Mouse (Mus musculus): ENCODE measurements around the gene Rev3l.
"Not testable (repeated sequence)": the region's sequence is repeated elsewhere in the genome, so short reads cannot be mapped to it uniquely, and the experiment has no call there.

Rev3l gene

DNA sequence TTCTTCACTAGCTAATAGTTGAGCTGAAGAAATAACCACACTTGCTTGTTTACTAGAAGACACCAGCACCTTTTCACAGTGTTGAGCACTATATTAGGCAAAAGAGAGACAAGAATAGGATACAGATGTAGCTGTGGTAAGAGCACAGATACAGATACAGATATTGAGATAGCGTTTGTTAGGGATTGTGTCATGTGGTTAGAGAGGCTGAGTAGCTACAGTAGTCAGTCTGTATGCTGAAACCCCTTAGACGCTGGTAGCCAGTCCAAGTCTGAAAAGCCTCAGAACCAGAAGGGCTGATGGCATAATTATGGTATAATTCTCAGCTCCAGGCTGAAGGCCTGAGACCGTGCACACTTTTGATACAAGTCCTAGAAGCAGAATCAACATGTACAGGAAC, 53.3 kb downstream of the Rev3l start:
- DNase-seq (ENCODE audit: low read depth, low spot score), result no peak

DNA sequence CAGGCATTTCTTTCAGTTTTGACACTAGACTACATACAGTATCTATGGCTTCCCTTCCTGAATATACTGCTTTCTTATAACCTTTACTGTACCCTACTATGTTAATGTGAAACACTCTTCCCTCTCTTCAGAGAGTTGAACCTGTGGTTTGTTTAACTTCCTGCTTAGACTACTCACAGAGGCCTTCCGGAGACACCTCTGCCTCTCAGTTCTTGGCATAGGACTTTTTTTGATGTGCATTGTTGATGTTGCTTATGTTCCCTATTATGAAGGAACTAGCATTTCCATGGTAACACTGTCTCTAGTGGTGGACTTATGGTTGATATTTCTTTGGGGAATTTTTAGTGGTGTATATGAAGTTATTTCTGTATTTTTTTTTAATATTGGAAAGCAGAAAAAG, 61.4 kb downstream of the Rev3l start:
- DNase-seq (ENCODE audit: low read depth, low spot score), result no peak

DNA sequence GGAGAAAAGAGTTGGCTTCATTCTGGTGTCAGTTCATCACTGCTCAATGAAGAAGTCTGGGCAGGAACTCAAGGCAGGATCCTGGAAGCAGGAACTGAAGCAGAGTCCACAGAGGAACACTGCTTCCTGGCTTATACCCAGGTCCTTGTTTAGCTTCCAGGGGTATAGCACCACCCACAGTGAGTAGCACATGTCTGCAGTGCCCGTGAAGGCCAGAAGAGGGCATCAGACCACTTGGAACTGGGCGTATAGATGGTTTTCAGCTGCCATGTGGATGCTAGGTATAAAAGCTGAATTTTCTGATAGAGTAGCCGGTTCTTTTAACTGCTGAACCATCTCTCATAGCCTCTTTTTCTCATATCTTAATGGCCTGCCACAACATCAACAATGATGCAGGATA, 79.6 kb downstream of the Rev3l start:
- peak; percentile 45 for DNase-seq (ENCODE audit: low read depth, low spot score)

DNA sequence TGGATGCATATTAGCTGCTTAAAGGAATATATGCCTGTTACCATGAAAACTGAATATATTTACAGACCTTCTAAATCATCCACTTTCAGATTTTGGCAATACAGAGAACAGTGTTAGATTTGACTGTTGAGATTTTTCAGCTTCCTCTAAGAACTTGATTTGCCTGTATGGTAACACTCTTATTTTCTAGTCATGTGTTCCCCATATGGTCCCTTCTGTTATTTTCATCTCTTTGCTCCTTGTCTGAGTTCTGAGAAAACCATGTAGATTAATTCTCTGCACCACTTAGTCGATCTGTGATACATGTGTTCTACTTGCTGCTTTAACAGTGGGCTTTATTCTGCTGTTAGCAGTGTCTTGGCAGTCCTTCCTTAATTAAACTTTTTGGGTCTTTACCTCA, 110.7 kb downstream of the Rev3l start:
- DNase-seq (ENCODE audit: low read depth, low spot score), result no peak

DNA sequence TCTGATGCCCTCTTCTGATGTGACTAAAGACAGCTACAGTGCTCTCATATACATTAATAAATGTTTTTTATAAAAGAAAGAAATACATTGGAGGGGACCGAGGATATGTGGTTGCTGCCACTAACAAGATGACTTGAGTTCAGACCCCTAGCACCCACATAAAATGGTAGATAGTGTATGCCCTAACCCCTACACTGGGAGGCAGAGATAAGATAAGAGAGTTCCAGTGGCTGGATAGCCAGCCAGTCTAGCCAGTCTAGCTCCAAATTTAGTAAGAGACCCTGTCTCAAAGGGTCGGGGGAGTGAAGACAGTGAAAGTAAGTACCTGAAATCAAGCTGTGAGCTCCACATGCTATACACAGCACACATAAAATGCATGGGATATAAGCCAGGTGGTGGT, 133.6 kb downstream of the Rev3l start:
- DNase-seq (ENCODE audit: low read depth, low spot score), result no peak

DNA sequence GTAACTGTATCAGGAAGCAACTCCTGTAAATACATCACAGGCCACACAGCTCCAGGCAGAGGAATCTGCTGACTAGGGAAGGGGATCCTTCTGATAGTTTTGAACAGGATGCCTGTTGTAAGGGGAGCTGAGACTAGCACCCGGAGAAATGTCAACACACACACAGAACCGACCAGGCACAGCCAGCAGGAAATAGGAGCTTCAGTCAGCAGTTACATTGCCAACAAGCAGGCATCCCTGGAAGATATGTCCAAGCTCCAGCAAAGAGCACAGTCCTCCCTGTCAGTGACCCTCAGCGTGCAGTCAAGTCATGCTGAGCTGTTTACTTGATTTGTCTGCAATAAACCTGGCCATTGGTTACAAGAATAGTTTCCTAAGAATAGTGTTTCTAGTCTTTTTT, 156.7 kb downstream of the Rev3l start:
- DNase-seq (ENCODE audit: low read depth, low spot score), result no peak

DNA sequence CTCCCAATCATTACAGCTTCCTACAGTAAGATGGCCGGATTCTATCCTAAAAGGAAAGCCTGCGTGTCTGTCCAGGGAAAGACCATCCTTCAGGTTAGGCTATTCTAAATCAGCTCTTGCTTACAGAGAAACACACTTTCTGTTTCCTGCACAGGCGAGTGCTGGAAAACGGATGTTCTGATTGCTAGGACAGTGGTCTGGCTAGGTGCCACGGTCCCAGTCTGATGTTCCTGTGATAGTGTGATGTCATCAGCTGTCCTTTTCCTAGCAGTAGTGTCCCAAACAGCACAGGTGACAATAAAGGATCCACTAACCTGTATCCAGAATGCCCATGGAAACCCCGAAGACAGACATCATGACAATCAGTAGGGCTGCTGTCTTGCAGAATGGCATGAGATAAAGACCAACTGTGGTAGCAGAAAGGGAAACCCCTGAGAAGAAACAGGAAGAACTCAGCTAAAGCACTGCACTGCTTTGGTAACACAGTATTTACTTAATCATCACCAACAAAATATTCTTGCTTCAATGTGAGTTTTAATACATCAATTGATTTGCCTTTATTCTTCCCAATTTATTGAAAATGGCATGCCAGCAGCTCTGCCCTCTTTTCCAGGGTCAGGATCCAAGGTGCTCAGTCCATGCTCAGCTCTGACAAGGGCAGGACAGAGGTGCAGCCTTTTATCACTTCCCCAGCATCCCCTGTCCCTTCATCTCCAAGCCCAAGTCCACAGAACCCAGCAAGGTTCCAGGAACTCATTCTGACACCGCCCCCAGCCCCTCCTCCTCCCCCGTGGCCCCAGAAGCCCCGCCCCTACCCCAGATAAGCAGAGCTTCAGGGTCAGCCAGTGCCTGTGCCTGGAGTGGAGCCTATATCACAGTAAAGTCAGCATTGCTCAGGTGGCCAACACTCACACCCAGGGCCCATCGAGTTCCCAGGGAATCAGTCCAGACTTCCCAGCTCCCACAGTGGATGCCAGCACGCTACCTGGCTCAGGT, 162.1 kb downstream of the Rev3l start:
- no peak for DNase-seq (ENCODE audit: low read depth, low spot score)

DNA sequence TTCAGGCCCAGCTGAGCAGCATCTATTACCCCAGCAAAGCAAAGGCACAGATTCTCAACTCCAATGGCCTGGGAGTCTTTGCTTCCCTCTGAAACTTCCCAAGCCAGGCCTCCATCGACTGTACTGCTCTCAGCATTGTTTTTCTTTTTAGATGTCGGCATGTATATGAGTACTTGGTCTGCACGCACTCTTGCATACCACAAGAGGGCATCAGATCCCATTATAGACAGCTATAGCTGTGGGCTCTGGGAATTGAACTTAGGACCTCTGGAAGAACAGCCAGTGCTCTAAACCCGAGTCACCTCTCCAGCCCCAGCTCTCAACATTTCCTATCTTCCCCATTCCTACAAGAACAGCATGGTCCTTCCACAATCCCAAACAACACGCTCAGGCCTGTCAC, 164.6 kb downstream of the Rev3l start:
- no peak for DNase-seq (ENCODE audit: low read depth, low spot score)

DNA sequence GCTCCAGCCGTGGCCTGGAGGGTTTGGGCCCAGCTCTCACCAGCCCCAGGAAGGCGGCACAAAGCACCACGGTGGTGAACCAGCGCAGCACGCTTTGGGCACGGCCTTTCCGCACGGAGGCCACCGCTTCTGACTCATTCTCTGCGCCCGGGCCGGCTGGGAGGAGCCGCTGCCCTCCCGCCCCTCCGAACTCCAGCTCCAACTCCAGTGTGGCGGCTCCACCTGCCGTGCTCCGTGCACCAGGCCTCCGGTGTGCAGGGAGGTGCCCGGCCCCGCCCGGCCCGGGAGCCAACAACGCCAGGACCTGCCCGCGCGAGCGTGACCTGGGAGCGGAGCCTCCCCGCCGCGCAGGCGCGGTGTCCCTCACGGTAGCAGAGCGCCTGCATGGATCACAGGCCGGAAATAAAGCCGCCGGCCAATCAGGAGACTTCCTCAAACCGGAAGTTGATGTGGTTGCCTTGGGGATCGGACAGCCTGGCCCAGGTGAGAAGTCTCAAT, 167.0 kb downstream of the Rev3l start, which contains the start of gene Mfsd4b4:
Gene Mfsd4b4 (minus strand): TSS at position 365 of the 498 bp plus-strand sequence.
- peak; percentile 91 for DNase-seq (ENCODE audit: low read depth, low spot score)

DNA sequence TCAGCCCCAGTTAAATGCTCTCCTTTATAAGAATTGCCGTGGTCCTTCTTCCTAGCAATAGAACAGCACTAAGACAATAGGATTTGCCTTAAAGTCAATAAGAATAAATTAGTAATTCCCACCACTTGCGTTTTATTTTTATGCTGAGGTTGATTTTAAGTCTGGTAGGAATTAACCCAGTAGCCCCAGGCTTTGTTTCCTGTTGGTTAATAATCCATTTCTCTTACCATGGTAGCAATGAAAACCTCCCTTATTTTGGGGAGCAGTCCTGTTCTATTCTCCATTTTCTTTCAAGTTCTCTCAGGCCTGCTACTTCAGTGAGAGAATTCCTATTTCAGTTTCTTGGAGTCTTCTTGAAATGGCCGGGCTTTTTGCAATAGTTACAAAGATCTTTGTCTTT, 172.3 kb downstream of the Rev3l start:
- DNase-seq (ENCODE audit: low read depth, low spot score), result no peak

DNA sequence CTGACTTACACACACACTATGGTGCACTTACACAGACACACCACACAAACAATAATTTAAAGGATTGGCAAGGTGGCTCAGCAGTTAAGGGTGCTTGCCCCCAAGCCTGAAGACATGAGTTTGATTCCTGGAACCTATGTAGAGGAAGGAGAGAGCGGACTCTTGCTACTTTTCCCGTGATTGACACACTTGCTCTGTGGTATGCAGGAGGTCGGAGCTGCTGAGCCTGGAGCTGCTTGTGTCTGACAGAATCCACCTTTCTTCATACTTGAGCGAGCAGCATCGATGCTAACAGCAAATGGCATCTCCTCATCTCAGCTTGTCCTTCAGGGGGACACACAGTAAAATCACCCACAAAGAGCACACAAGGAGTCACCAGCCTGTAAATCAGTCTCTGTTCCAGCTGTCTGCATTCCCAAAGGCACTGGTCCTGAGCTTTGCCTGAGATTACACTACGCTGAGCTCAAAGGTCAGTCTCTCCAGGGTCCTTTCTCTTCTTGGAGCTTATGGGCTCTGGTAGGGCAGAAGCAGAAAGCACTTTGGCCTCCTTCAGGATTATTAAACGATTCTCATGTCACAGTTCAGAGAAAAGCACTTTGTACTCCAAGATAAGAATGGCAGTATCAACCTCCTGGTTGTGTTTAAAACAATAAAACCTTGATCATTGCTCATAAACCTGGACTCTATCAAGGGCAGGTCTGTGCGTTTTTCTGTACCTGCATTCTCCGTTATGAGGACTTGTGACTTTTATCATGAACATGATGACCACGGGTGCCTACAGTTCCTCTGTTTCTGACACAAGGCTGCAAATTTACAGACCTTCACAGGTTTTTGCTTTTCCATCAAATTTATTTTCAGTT, 175.1 kb downstream of the Rev3l start:
- DNase-seq (ENCODE audit: low read depth, low spot score), result no peak

DNA sequence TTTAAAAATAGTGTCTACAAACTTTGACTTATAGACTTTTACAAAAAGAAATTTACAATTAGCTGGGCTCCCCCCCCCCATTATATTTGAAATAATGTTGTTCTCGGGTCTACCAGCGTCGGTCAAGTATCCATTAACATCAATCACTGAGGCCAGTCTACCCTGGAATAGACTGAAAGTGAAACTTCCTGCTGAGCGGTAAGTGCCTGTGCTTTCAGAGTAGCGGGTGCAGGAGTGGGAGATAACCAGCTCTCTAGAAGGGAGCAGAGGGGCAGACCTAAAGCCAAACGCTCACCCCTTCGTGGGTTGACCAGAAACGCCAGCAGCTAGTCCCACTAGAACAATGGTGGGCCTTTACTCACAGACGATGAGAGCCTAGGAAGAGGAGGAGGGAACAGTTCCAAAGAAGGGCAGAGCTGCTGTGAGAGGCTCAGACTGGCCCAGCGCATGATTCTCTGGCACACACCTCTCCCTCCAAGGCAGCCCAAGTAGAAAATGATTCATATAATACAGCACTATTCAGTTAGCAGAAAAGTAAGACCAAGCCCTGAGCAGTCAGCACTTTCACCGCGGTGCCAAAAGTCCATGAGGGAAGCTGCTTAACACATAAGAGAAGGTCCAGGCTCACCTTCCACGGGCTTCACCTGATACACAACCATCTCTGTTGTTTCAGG, 177.0 kb downstream of the Rev3l start:
- DNase-seq (ENCODE audit: low read depth, low spot score), result no peak

DNA sequence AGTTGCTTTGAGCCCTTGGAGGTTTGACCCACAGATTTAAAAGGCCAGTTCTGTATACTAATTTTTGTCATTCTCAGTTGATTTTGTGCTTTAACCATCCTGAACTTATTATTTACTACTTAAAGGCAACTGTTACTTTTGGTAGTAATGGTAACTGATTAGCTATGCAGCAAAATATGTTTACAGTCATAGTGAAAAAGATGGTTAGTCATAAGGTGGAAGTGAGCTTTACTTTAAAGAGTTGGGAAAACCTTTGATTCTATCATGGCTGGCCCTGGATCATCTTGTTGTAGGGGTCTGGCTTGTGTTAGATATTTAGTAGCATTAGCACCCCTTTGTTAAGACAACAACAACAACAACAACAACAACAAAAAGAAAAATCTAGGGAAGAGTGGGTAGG, 180.7 kb downstream of the Rev3l start:
- DNase-seq (ENCODE audit: low read depth, low spot score), result no peak

DNA sequence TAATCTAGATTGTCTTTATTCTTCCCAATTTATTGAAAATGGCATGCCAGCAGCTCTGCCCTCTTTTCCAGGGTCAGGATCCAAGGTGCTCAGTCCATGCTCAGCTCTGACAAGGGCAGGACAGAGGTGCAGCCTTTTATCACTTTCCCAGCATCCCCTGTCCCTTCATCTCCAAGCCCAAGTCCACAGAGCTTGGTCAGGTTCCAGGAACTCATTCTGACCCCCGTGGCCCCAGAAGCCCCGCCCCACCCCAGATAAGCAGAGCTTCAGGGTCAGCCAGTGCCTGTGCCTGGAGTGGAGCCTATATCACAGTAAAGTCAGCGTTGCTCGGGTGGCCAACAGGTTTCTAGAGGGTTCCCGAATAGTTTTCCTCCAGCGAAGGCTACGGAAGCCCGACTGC, 192.6 kb downstream of the Rev3l start:
- not testable (repeated sequence) for DNase-seq (ENCODE audit: low read depth, low spot score)
